Comparison of ENCODE assay signal across 10 mouse cellular contexts in genomic region chr5:148131458-148132131, GRCm38 (mm10).
DNase-seq lines count a peak whose midpoint lies in the region; ATAC-seq and TF ChIP-seq lines count a peak whose summit lies in the region.
"Had no signal": no experiment of that assay in that cellular context is flagged by ENCODE, and none has a peak within 500 bp of the region (broad histone marks: within the 10 kb centered on the region; RNA-seq: fewer than 3 reads in every experiment).

No protein-coding gene starts in this region.

- WGBS in midbrain, embryonic 13.5 days: 66% methylated on average over 10 of the region's 10 CpGs
- 75% methylated on average over 10 of the region's 10 CpGs for WGBS in midbrain, embryonic 10.5 days
- WGBS in hindbrain, postnatal 0 days: 47% methylated on average over 10 of the region's 10 CpGs
- WGBS in stomach, embryonic 14.5 days: 48% methylated on average over 10 of the region's 10 CpGs

- DNase-seq in frontal cortex, postnatal 14 days (ENCODE audit: low spot score in 2 of 2): peak; percentile 34 to 51
- no peak for DNase-seq in frontal cortex, adult 2 months (ENCODE audit: extremely low spot score in 1 of 2, low spot score in 1 of 2)
- DNase-seq in midbrain, embryonic 10.5 days (ENCODE audit: low spot score): no peak
- no peak for DNase-seq in hindbrain, postnatal 0 days (ENCODE audit: low spot score)
- no peak for DNase-seq in cerebellum, adult 8-10 months
- no peak for DNase-seq in kidney, adult 9 months
- DNase-seq: kidney, adult 8-10 months had no signal

- H3K4me2 ChIP-seq in midbrain, embryonic 13.5 days (replicated peaks): no peak overlapping the region
- H3K4me2 ChIP-seq in hindbrain, postnatal 0 days (ENCODE audit: low read depth, low read length): 0 out of 2 replicates have a peak overlapping the region, but pooled peaks have one; percentile 0
- no peak overlapping the region for H3K4me2 ChIP-seq in stomach, embryonic 14.5 days (replicated peaks; ENCODE audit: low read depth, low read length)
- H3K4me2 ChIP-seq: neural tube, embryonic 12.5 days had no signal

- no peaks in the 10 kb centered on the region for H3K27me3 ChIP-seq in midbrain, embryonic 13.5 days
- H3K27me3 ChIP-seq in midbrain, embryonic 10.5 days (ENCODE audit: low read depth, poor library complexity, severe bottlenecking): no peaks in the 10 kb centered on the region
- no peaks in the 10 kb centered on the region for H3K27me3 ChIP-seq in hindbrain, postnatal 0 days (ENCODE audit: insufficient read depth, low read length)
- H3K27me3 ChIP-seq in stomach, embryonic 14.5 days (ENCODE audit: control insufficient read depth, insufficient read depth, low read length): no peaks in the 10 kb centered on the region
- H3K27me3 ChIP-seq: neural tube, embryonic 12.5 days had no signal

- H3K36me3 ChIP-seq in midbrain, embryonic 13.5 days: no peaks in the 10 kb centered on the region
- no peaks in the 10 kb centered on the region for H3K36me3 ChIP-seq in midbrain, embryonic 10.5 days
- H3K36me3 ChIP-seq in hindbrain, postnatal 0 days (ENCODE audit: insufficient read depth, low read length): no peaks in the 10 kb centered on the region
- no peaks in the 10 kb centered on the region for H3K36me3 ChIP-seq in stomach, embryonic 14.5 days (ENCODE audit: control insufficient read depth, insufficient read depth, low read length)
- H3K36me3 ChIP-seq: neural tube, embryonic 12.5 days had no signal

- no peaks in the 10 kb centered on the region for H3K9me3 ChIP-seq in midbrain, embryonic 13.5 days
- no peaks in the 10 kb centered on the region for H3K9me3 ChIP-seq in midbrain, embryonic 10.5 days (replicated peaks)
- no peaks in the 10 kb centered on the region for H3K9me3 ChIP-seq in hindbrain, postnatal 0 days (ENCODE audit: low read length)
- no peaks in the 10 kb centered on the region for H3K9me3 ChIP-seq in stomach, embryonic 14.5 days (ENCODE audit: control insufficient read depth, low read depth, low read length)
- H3K9me3 ChIP-seq: neural tube, embryonic 12.5 days had no signal

- no peak for TF ChIP-seq CTCF in hindbrain, postnatal 0 days (IDR thresholded peaks at IDR 0.05; ENCODE audit: low read depth)

- peaks cover 23% of the 10 kb centered on the region for H3K4me1 ChIP-seq in midbrain, embryonic 13.5 days (replicated peaks)
- peaks cover 16% of the 10 kb centered on the region for H3K4me1 ChIP-seq in midbrain, embryonic 10.5 days
- no peaks in the 10 kb centered on the region; the same call in 1 of the 2 replicates for H3K4me1 ChIP-seq in hindbrain, postnatal 0 days (ENCODE audit: insufficient read depth, low read length)
- H3K4me1 ChIP-seq in stomach, embryonic 14.5 days (ENCODE audit: control insufficient read depth, insufficient read depth, low read length): peaks cover 6% of the 10 kb centered on the region; the same call in 1 of the 2 replicates

- 0 out of 2 replicates have a peak overlapping the region, but pooled peaks have one; percentile 7 for H3K27ac ChIP-seq in midbrain, embryonic 13.5 days
- H3K27ac ChIP-seq in midbrain, embryonic 10.5 days (replicated peaks): no peak overlapping the region
- H3K27ac ChIP-seq in hindbrain, postnatal 0 days: peak overlapping the region; percentile 5; the same call in 1 of the 2 replicates
- peak overlapping the region; percentile 69; the same call in 1 of the 2 replicates for H3K27ac ChIP-seq in stomach, embryonic 14.5 days (ENCODE audit: low read length)
- H3K27ac ChIP-seq: neural tube, embryonic 12.5 days had no signal

- H3K4me3 ChIP-seq in midbrain, embryonic 13.5 days (replicated peaks): no peak overlapping the region
- no peak overlapping the region for H3K4me3 ChIP-seq in midbrain, embryonic 10.5 days
- H3K4me3 ChIP-seq in hindbrain, postnatal 0 days (ENCODE audit: low read length): no peak overlapping the region
- H3K4me3 ChIP-seq in stomach, embryonic 14.5 days (ENCODE audit: low read depth, low read length): no peak overlapping the region
- H3K4me3 ChIP-seq: neural tube, embryonic 12.5 days had no signal

- H3K9ac ChIP-seq in midbrain, embryonic 13.5 days (replicated peaks): no peak overlapping the region
- no peak overlapping the region for H3K9ac ChIP-seq in hindbrain, postnatal 0 days (replicated peaks; ENCODE audit: low read length)
- no peak overlapping the region for H3K9ac ChIP-seq in stomach, embryonic 14.5 days (replicated peaks; ENCODE audit: low read depth, low read length)
- H3K9ac ChIP-seq: neural tube, embryonic 12.5 days had no signal

- ATAC-seq in midbrain, embryonic 13.5 days: no peak
- ATAC-seq in hindbrain, postnatal 0 days: no peak
- no peak for ATAC-seq in stomach, embryonic 14.5 days (ENCODE audit: insufficient number of reproducible peaks, insufficient read depth, low FRiP score, low read depth)

Comparison
In these comparisons a context has a peak if more than half of its experiments do, and no peak if none do; other contexts are left out.
1. DNase-seq: peak in frontal cortex, postnatal 14 days (2 of 2); none in frontal cortex, adult 2 months (0 of 2), midbrain, embryonic 10.5 days (single experiment), hindbrain, postnatal 0 days (single experiment), cerebellum, adult 8-10 months (single experiment) and kidney, adult 9 months (single experiment).